Mouse (Mus musculus) gastrocnemius, postnatal 25 days (tissue): ENCODE results near the gene Ints1. TPM values are rescaled to one million over a fixed set of nuclear protein-coding genes. Genes with fewer than 3 reads are reported as not detected.
"Not testable (repeated sequence)": the region's sequence is repeated elsewhere in the genome, so short reads cannot be mapped to it uniquely, and the experiment has no call there.

Experiments
- DNase-seq: peaks from one replicate; pipeline ENCODE4 v3.0.0; 2022
- total RNA-seq, 2 experiments: library from RNA; stranded (reverse); gene quantifications; 1 replicate in 1 of 2; 2 replicates in 1 of 2; pipeline ENCODE4 v1.2.3; 2021

Gene Ints1
- total RNA-seq, 2 experiments from 2014 or later, result 25.6 to 32.1 TPM

- DNase-seq, result no peak
Measured at GRCm38 (mm10) chr5:139756135-139756534, 19.3 kb downstream of the Ints1 start.

- no peak for DNase-seq
Measured at GRCm38 (mm10) chr5:139754753-139755152, 20.7 kb downstream of the Ints1 start.

DNA sequence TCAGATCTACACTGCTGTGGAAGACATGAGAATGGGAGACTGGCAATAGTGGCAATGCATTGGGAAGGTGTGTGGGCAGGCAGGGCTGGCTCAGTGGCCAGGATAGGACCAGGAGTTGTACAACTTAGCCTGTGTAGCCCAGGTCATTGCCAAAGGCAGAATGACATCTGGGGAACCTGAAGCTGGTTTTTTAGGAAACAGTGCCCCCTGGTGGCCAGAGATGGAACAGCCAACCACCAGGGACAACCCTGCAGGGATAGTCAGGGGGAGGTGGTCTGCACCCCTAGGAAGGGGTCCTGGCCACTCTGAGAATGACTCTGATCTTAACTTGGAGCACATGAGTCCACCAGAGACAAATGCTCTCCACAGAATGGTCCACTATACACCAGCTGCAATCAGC, 24.9 kb downstream of the Ints1 start:
- peak; percentile 40 for DNase-seq

GRCm38 (mm10) chr5:139749413-139750125, 25.9 kb downstream of the Ints1 start:
- DNase-seq, result no peak

GRCm38 (mm10) chr5:139745771-139746170, 29.7 kb downstream of the Ints1 start:
- no peak for DNase-seq

DNA sequence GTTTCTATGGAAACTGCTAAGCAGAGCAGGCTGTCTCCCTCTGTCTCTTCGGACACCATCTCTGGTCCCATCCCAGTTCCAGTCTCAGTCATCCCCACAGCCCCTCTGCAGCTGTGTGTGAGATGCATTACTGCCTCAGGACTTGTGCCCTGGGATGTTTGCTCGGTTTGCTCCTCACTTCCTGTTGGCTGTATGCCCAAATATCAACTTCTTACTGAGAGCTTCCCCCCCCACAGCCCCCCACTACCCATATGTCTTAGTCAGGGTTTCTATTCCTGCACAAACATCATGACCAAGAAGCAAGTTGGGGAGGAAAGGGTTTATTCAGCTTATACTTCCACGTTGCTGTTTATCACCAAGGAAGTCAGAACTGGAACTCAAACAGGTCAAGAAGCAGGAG, 32.8 kb downstream of the Ints1 start:
- DNase-seq, result not testable (repeated sequence)

- no peak for DNase-seq
Measured at GRCm38 (mm10) chr5:139738592-139739315, 36.7 kb downstream of the Ints1 start.

DNA sequence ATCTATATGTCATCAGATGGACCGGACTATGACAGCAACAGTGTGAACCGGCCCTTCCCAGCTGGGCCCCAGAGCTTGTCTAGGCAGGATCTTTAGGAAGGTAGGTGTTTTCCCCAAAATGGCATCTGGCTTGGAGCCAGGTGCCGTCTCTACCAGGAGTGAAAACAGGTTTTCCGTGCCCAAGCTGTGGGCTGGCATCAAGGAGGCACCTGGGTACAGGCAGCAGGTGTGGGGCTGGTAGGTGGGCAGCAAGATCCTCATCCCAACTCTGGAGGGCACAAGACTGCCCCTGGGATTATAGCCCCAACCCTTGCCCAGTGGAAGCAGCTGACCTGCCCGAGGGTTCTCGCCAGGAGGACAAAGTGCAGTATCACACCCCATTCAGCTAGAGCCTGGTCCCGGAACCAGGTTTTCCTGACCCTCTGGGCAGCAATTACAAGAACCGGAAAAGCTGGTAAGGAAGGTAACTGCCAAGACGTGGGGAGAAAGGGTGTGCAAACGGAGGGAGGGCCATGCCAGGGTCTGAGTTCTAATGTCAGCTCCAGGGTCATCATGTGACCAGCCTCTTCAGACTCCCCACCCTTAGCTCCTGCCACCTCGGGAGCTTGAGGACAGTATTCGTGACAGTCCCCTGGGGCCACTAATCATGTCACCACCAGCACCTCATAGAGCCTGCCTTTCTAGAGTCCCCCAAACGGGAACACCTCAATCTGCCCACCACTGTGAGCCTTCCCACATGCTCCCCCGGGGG, 37.5 kb downstream of the Ints1 start:
- DNase-seq, result no peak

- no peak for DNase-seq
Measured at GRCm38 (mm10) chr5:139736504-139736940, 39.0 kb downstream of the Ints1 start.

DNA sequence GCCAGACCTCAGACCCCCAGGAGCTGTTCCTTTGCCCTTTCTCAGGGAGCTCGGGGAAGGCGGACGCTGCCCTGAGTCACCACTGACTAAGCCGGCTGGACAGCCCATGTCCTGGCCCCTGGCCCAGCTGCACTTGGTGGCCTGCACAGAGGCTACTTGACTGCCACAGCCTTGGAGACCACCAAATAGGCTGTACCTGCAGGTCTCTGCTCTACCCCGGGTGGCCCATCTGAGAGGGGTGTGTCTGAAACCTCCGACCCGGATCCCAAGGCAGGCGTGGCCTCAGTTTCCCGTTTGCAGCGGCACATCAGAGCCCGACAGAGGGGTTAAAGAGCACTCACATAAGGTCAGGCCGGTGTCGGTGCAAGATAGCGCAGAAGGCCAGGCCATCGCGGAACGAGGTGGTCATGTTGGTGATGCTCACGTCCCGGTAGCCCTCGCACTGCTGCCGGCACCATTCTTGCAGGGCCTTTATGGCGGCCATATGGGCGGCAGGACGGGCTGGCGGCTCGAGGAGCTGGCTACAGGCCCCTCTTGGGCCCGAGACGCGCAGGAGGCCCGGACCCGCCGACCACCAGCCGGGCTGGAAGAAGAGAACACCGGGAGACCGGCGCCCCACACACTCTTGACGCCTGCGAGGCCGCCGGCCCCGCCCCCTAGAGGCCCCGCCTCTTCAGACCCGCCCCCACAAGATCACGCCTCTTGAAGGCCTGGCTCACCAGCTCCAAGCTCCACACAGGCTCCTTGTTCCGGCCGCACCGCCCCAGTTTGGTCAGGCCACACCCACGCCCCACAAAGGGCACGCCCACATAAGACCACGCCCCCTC, 39.6 kb downstream of the Ints1 start, which contains the start of gene Micall2:
TSS of gene Micall2 (minus strand) at position 660 of the 827 bp plus-strand sequence.
- peak; percentile 95 for DNase-seq

GRCm38 (mm10) chr5:139734746-139735145, 40.7 kb downstream of the Ints1 start:
- no peak for DNase-seq

DNA sequence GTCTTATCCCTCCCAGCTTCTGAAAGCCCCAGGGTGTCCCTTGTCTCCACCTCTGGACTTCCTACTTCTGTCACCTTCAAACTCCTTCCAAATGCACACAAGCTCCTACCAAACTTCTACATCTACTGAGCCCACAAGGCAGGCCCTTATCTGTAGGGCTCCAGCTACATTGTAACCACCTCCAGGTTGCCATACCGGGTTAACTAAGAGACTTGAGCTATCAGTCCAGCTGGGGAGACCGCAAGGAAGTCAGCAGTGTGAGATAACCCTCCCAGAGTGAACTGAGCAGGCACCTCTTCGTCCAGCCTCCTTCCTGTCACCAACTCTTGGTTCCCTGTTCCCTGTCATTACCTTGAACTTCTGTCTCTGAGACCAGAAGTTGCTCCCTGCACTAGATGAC, 41.5 kb downstream of the Ints1 start:
- no peak for DNase-seq

GRCm38 (mm10) chr5:139732634-139733107, 42.8 kb downstream of the Ints1 start:
- peak; percentile 45 for DNase-seq

DNA sequence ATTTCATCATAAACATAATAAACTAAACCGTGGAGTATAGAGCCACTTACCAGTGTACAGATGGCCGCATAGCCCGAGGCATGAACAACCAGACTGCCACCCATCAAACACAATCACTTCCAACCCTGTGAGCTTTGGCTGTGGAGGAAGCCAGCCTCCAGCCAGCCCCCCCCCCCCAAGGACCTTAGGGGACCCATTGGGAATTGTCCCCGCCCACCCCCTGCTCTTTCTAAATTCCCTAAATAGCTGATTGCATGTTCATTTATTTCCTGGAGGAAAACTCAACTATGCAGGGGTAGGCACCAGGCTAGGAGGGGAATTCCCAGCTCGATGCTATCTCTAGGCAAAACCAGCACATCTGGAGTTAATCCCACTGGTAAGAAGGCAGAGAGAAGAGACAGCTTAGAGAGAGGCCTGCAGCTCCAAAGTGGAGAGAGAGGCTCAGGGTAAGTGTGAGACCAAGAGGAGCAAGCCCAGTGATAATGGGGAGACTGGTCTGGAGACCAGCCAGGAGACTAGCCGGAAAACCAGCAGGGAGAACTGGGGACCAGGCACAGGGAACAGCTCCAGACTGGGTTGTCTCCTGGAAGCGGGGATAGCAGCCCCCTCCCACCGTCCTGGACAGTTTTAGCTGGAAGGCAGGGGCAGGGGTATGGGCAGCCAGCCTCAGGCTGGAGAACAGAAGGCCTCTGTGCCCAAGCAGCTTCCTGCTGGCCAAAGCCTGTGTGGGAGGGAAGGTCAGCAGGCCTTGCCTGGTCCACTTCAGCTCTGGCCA, 44.6 kb downstream of the Ints1 start:
- no peak for DNase-seq

GRCm38 (mm10) chr5:139727261-139727660, 48.2 kb downstream of the Ints1 start:
- DNase-seq, result no peak

DNA sequence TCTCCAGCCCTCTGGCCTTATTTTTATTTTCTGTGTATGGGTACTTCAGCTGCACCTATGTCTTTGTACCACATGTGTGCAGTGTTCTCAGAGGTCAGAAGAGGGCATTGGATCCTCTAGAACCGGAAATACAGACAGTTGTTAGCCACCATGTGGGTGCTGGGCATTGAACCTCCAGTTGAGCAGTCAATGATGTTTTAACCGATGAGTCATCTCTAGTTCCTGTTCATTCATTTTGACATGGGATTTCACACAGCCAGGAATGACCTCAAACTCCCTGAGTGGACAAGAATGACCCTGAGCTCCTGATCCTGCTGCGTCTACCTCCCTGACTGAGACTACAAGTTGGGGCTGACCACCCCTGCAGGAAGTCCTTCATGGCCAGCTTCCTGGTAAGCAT, 49.3 kb downstream of the Ints1 start:
- no peak for DNase-seq

DNA sequence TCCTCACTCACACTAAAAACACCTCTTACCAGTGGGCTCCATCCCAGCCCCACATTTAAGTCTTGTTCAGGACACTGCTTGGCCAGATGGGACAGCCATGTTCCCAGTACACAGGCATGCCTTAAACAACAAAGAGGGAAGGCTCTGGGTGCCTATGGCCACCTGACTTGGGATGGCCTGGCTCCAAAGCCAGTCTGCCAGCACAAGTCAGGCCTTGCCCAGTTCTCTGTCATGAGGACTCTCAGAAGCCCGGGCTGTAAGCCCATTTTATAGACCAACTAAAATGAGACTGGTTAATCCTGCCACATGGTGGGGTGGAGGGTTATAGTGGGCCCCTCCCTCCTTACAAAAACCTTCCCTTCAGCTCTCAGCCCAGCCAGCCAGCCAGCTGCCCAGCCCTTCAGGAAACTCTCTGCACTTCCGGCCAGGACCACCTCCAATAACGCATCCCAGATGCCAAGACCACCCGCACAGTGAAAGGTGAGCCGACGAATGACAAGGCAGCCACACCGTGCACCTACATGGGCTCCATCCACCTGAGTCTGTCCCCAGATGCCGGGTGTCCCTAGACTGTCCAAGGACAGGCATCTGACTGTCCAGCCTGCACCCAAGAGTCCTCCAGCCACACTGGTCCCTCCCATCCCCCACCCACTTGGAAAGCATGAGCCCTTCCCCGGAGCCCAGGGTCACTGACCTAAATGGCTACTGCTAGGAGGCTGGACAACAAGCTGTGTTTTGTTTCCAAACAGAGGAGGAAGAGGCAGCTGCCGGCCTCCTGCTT, 50.9 kb downstream of the Ints1 start:
- DNase-seq, result peak; percentile 57

DNA sequence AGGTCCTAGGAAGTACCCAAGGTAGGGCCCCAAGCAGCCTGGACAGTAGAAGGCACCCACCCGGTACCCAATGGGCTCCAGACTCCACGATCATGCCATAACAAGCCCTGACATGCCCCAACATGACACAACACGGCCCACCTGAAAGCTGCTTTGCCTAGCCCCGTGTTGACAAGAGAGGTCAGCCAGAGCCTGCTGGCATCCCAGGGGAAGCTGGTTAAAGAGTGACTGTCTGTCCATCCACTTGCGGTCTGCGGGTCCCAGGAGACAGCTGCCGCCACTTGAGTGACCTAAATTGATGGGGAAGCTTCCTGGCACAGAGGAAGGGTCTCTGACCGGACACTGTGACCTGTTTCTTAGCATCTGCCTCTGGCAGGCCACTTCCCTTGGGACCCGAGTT, 52.4 kb downstream of the Ints1 start:
- no peak for DNase-seq

- DNase-seq, result no peak
Measured at GRCm38 (mm10) chr5:139722709-139723108, 52.8 kb downstream of the Ints1 start.

DNA sequence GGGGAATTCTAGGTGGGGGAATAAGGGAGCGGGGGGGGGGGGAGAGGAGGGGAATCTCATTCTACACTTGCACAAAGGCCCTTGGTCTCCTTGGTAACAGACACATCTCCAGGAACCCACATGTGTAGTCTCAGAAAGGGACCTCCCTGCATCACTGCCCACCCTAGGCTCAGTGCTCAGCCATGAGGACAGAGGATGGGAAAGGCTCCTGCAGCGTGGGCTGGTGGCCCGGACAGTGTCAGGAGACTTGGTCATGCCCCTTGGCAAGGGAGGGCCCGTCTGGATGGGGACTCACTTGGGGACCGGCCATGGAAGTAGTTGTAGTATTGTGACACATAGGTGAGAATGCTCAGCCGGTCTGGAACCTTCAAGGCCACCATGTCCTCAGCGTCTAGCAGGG, 56.5 kb downstream of the Ints1 start:
- DNase-seq, result no peak
